Mouse (Mus musculus) lung, postnatal 0 days (tissue): ENCODE data around the gene S100a5.

Experiments used
- CTCF ChIP-seq: IDR thresholded peaks from 2 replicates; pipeline ENCODE4 v1.5.1; 2016; ENCODE audit warnings: antibody characterized with exemption, mild to moderate bottlenecking
- EP300 ChIP-seq: IDR thresholded peaks from 2 replicates; pipeline ENCODE4 v1.6.1; 2016; ENCODE audit warnings: antibody characterized with exemption, mild to moderate bottlenecking, control low read depth

GRCm38 (mm10) chr3:90629298-90629697, 21.0 kb downstream of the S100a5 start:
- TF ChIP-seq CTCF, result no peak
- TF ChIP-seq EP300, result no peak
